Mouse (Mus musculus) C2C12 (cell line): ENCODE data around the gene Vat1.

Experiments used
- CEBPB ChIP-seq: IDR thresholded peaks from one replicate; pipeline ENCODE4 v1.6.1; 2011; ENCODE audit warnings: low read depth, mild to moderate bottlenecking, control low read depth, moderate library complexity
- CTCF ChIP-seq: IDR thresholded peaks from one replicate; pipeline ENCODE4 v1.5.1; 2011; ENCODE audit not compliant: control insufficient read depth, insufficient read depth, insufficient read length
- MAX ChIP-seq: IDR thresholded peaks from one replicate; pipeline ENCODE4 v1.6.1; 2011; ENCODE audit warnings: mild to moderate bottlenecking, control low read depth
- USF1 ChIP-seq: IDR thresholded peaks from one replicate; pipeline ENCODE4 v1.6.1; 2011; ENCODE audit warnings: low read depth, mild to moderate bottlenecking, control low read depth, moderate library complexity

DNA sequence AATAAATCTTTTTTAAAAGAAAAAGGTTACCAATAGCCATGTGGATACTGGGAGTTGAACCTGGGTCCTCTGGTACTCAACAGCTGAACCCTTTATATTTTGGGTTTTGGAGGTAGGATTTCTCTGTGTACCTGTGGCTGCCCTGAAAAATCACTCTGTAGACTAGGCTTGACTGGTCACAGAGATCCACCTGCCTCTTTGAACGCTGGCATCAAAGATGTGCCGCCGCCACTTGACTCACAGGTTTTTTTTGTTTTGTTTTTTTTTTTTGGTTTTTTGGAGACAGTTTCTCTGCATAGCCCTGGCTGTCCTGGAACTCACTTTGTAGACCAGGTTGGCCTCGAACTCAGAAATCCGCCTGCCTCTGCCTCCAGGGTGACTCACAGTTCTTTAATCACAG, 18.2 kb downstream of the Vat1 start:
- TF ChIP-seq CTCF, result no peak
- no peak for TF ChIP-seq CEBPB
- TF ChIP-seq MAX, result no peak
- TF ChIP-seq USF1, result no peak
